Mouse (Mus musculus) neutrophil, adult 65 days (primary cell): ENCODE measurements around the gene Scgb1b29. TPM values are rescaled to one million over a fixed set of nuclear protein-coding genes. Genes with fewer than 3 reads are reported as not detected.

Experiments
- total RNA-seq: library from RNA; stranded (reverse); gene quantifications from 2 replicates; pipeline ENCODE4 v1.2.4, GENCODE M21; 2023

Scgb1b29 gene
- total RNA-seq, result not detected in 2 replicates

GRCm38 (mm10) chr7:32441241-32441640 lies at the start of gene Scgb1b29:
Gene Scgb1b29 (plus strand): TSS chr7:32441541.

Other genes starting within 250 kb of the Scgb1b29 start
- not detected in 2 replicates for gene Scgb2b11, start 230.4 kb upstream of the Scgb1b29 start, total RNA-seq
- not detected in 2 replicates for gene Scgb1b11, start 218.7 kb upstream of the Scgb1b29 start, total RNA-seq
- not detected in 2 replicates for gene Scgb2b12, start 114.3 kb upstream of the Scgb1b29 start, total RNA-seq
- gene Scgb1b12, start 107.4 kb upstream of the Scgb1b29 start, total RNA-seq, result not detected in 2 replicates